Mouse (Mus musculus) thymus, adult 2 months (tissue): ENCODE measurements around the gene Tmco1. TPM values are rescaled to one million over a fixed set of nuclear protein-coding genes. Genes with fewer than 3 reads are reported as not detected.

Experiments used
- DNase-seq: peaks from one replicate; pipeline ENCODE4 v3.0.0; 2021
- H3K27ac ChIP-seq: fragments of 200-500 bp; 2 replicates; pipeline ENCODE4 v1.5.1; 2012; ENCODE audit warnings: low read length, control low read depth; ENCODE audit not compliant: control insufficient read depth, insufficient read depth
- H3K27me3 ChIP-seq: fragments of 200-500 bp; 2 replicates; pipeline ENCODE4 v1.6.1; 2012; ENCODE audit warnings: mild to moderate bottlenecking, low read length, moderate library complexity, mixed read lengths; ENCODE audit not compliant: control insufficient read depth, insufficient read depth
- H3K36me3 ChIP-seq: fragments of 200-500 bp; 2 replicates; pipeline ENCODE4 v1.6.1; 2012; ENCODE audit warnings: mild to moderate bottlenecking, low read length, moderate library complexity; ENCODE audit not compliant: control insufficient read depth, insufficient read depth
- H3K4me1 ChIP-seq: fragments of 200-500 bp; replicated peaks from 2 replicates; pipeline ENCODE4 v1.6.1; 2012; ENCODE audit warnings: low read length; ENCODE audit not compliant: control insufficient read depth, insufficient read depth
- H3K4me3 ChIP-seq: fragments of 200-500 bp; 2 replicates; pipeline ENCODE4 v1.5.1; 2012; ENCODE audit warnings: mild to moderate bottlenecking, low read length, control low read depth, moderate library complexity; ENCODE audit not compliant: control insufficient read depth, insufficient read depth
- CTCF ChIP-seq: fragments of 200-500 bp; IDR thresholded peaks from 2 replicates; pipeline ENCODE4 v1.5.1; 2012; ENCODE audit warnings: mild to moderate bottlenecking, control low read depth, low read length, moderate library complexity, borderline replicate concordance; ENCODE audit not compliant: control insufficient read depth, poor library complexity, insufficient read depth; ENCODE audit errors: extremely low read depth
- POLR2A ChIP-seq: fragments of 200-500 bp; IDR thresholded peaks from 2 replicates; pipeline ENCODE4 v1.6.1; 2012; ENCODE audit warnings: mild to moderate bottlenecking, low read length, control low read depth, moderate library complexity; ENCODE audit not compliant: control insufficient read depth, poor library complexity, insufficient read depth; ENCODE audit errors: extremely low read depth
- WGBS: fragments of 180-500 bp; shearing (Covaris S2); methylation state at CpG from one replicate; pipeline ENCODE4 v1.1.7; 2018; 5-methylcytosine and 5-hydroxymethylcytosine counted together
- polyA plus RNA-seq: library from polyadenylated mRNA; depleted of rRNA; stranded (reverse); fragments of >200 nt; gene quantifications from 2 replicates; pipeline ENCODE4 v1.2.3, GENCODE M21; 2012

Gene Tmco1
- polyA plus RNA-seq, 1 experiment, result 44.9 TPM

GRCm38 (mm10) chr1:167283441-167284257, 24.5 kb upstream of the Tmco1 start:
- H3K27me3 ChIP-seq, result no peaks in the 10 kb centered on the region
- TF ChIP-seq POLR2A, result peak; percentile 39
- no peak for TF ChIP-seq CTCF
- peak overlapping the region; percentile 70 for H3K4me3 ChIP-seq
- 0% methylated on average over 44 of the region's 44 CpGs for WGBS
- H3K36me3 ChIP-seq, result no peaks in the 10 kb centered on the region
- DNase-seq, result peak; percentile 67
- peak overlapping the region; percentile 92 for H3K27ac ChIP-seq
- peaks cover 25% of the 10 kb centered on the region for H3K4me1 ChIP-seq

- peak; percentile 63; the same call in 1 of the 2 replicates for TF ChIP-seq CTCF
- TF ChIP-seq POLR2A, result no peak; the same call in none of the 2 replicates
- H3K36me3 ChIP-seq, result no peaks in the 10 kb centered on the region
- peak; percentile 84 for DNase-seq
- WGBS, result 1% methylated on average over 73 of the region's 73 CpGs
- H3K4me3 ChIP-seq, result peak overlapping the region; percentile 70
- H3K4me1 ChIP-seq, result peaks cover 25% of the 10 kb centered on the region
- H3K27me3 ChIP-seq, result no peaks in the 10 kb centered on the region
- peak overlapping the region; percentile 92 for H3K27ac ChIP-seq
Observed at GRCm38 (mm10) chr1:167284258-167284836, 23.8 kb upstream of the Tmco1 start.

GRCm38 (mm10) chr1:167284837-167285319, 23.3 kb upstream of the Tmco1 start:
- DNase-seq, result peak; percentile 86
- Histone ChIP-seq H3K27me3 (no peaks in the 10 kb centered on the region), H3K4me1 (peaks cover 25% of the 10 kb centered on the region), H3K27ac (peak overlapping the region; percentile 92), H3K36me3 (no peaks in the 10 kb centered on the region), H3K4me3 (peak overlapping the region; percentile 70)
- TF ChIP-seq CTCF (no peak), POLR2A (0 out of 2 replicates have a peak, but pooled peaks have one; percentile 58)
- WGBS, result under 1% methylated on average over 51 of the region's 51 CpGs

- no peaks in the 10 kb centered on the region for H3K36me3 ChIP-seq
Observed at GRCm38 (mm10) chr1:167285320-167285355, 23.0 kb upstream of the Tmco1 start, which contains the start of gene Uck2. Gene Uck2, minus strand, starts transcription at chr1:167285320.

GRCm38 (mm10) chr1:167285356-167285755, 22.8 kb upstream of the Tmco1 start:
- H3K4me3 ChIP-seq, result peak overlapping the region; percentile 70
- H3K4me1 ChIP-seq, result peaks cover 20% of the 10 kb centered on the region
- WGBS, result 10% methylated on average over 8 of the region's 8 CpGs
- no peaks in the 10 kb centered on the region for H3K36me3 ChIP-seq
- DNase-seq, result no peak
- H3K27me3 ChIP-seq, result no peaks in the 10 kb centered on the region
- H3K27ac ChIP-seq, result no peak overlapping the region
- TF ChIP-seq POLR2A, result no peak
- TF ChIP-seq CTCF, result no peak

More at GRCm38 (mm10) chr1:167285320-167285355, 23.0 kb upstream of the Tmco1 start, which contains the start of gene Uck2:
- no peak for DNase-seq
- WGBS, result 0% methylated on average over 2 of the region's 2 CpGs
- TF ChIP-seq CTCF (no peak), POLR2A (no peak)
- peak within 1 kb of the TSS; percentile 70 for H3K4me3 ChIP-seq
- peaks cover 22% of the 10 kb centered on the region for H3K4me1 ChIP-seq
- H3K27ac ChIP-seq, result peak within 1 kb of the TSS; percentile 92
- no peaks in the 10 kb centered on the region for H3K27me3 ChIP-seq

GRCm38 (mm10) chr1:167287156-167287555, 21.0 kb upstream of the Tmco1 start:
- WGBS, result 94% methylated on average over 5 of the region's 5 CpGs
- H3K4me3 ChIP-seq, result no peak overlapping the region

More at GRCm38 (mm10) chr1:167287156-167287555, 21.0 kb upstream of the Tmco1 start:
- DNase-seq, result no peak
- Histone ChIP-seq H3K36me3 (no peaks in the 10 kb centered on the region), H3K4me1 (peaks cover 14% of the 10 kb centered on the region), H3K27me3 (no peaks in the 10 kb centered on the region), H3K27ac (no peak overlapping the region)
- no peak for TF ChIP-seq POLR2A
- no peak for TF ChIP-seq CTCF
